Mouse (Mus musculus) E14TG2a.4 (cell line): ENCODE measurements around the gene Prx.

Experiments
- H3K27me3 ChIP-seq: 2 replicates; pipeline ENCODE4 v1.6.1; 2014; ENCODE audit warnings: low read length, control low read depth; ENCODE audit not compliant: insufficient read depth
- H3K36me3 ChIP-seq: 2 replicates; pipeline ENCODE4 v1.6.1; 2014; ENCODE audit warnings: low read length, control low read depth; ENCODE audit not compliant: insufficient read depth
- H3K4me1 ChIP-seq: replicated peaks from 2 replicates; pipeline ENCODE4 v1.6.1; 2014; ENCODE audit warnings: low read depth, low read length, control low read depth
- H3K4me3 ChIP-seq: replicated peaks from 2 replicates; pipeline ENCODE4 v1.5.1; 2014; ENCODE audit warnings: mild to moderate bottlenecking, low read length
- H3K9me3 ChIP-seq: 2 replicates; pipeline ENCODE4 v1.6.1; 2014; ENCODE audit warnings: low read length, control low read depth
- CTCF ChIP-seq: conservative IDR thresholded peaks from 2 replicates; pipeline ENCODE4 v1.5.1; 2014; ENCODE audit warnings: low read length
- NANOG ChIP-seq: IDR thresholded peaks from 2 replicates; pipeline ENCODE4 v1.6.1; 2014; ENCODE audit warnings: borderline replicate concordance, low read length, mixed read lengths
- POU5F1 ChIP-seq: IDR thresholded peaks from 2 replicates; pipeline ENCODE4 v1.6.1; 2014; ENCODE audit warnings: low read length, borderline replicate concordance

Prx gene

DNA sequence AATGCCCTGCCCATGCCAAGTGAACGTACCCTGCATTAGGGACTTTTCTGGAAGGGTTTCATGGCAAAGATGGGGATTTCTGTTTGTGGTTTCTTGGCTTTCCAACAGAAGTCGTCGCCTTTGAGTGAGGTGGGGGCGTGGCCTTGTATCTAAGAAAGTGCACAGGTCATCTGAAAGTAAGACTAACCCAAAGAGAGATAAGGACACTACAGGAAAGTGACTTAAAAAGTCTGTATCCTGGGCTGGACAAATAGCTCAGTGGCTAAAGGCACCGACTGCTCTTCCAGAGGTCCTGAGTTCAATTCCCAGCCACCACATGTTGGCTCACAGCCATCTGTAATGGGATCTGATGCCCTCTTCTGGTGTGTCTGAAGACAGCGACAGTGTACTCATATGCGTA is 20.6 kb upstream of the Prx start:
- Histone ChIP-seq H3K4me3 (no peak overlapping the region), H3K9me3 (no peaks in the 10 kb centered on the region), H3K27me3 (no peaks in the 10 kb centered on the region), H3K36me3 (peaks cover 34% of the 10 kb centered on the region), H3K4me1 (peaks cover 70% of the 10 kb centered on the region)
- no peak for TF ChIP-seq CTCF
- no peak for TF ChIP-seq POU5F1
- TF ChIP-seq NANOG, result no peak

GRCm38 (mm10) chr7:27479750-27480149 is 19.4 kb upstream of the Prx start:
- Histone ChIP-seq H3K27me3 (no peaks in the 10 kb centered on the region), H3K9me3 (no peaks in the 10 kb centered on the region), H3K4me3 (no peak overlapping the region), H3K36me3 (peaks cover 34% of the 10 kb centered on the region), H3K4me1 (peaks cover 82% of the 10 kb centered on the region)
- TF ChIP-seq CTCF, result no peak

DNA sequence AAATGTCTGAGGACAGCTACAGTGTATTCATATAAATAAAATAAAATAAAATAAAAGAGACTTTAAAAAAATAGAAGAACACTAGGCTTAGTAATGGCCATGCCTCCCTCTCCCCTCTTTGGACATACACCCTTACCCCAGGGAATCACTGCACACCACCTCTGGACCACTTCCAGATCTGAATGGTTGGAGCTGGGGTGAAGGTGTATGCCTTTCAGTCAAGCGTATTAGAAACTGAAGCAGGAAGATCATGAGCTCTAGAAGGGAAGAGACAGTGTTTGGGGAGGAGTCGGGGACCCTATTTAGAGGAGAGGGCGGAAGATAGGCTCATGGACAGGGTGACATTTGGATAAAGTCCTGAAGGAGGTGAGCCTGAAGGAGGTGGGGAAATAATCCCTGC is 18.6 kb upstream of the Prx start:
- Histone ChIP-seq H3K36me3 (peaks cover 32% of the 10 kb centered on the region), H3K27me3 (no peaks in the 10 kb centered on the region), H3K4me3 (0 out of 2 replicates have a peak overlapping the region, but pooled peaks have one; percentile 32), H3K9me3 (no peaks in the 10 kb centered on the region), H3K4me1 (peaks cover 84% of the 10 kb centered on the region)
- no peak for TF ChIP-seq NANOG

GRCm38 (mm10) chr7:27480927-27481626 is 18.0 kb upstream of the Prx start:
- H3K36me3 ChIP-seq, result peaks cover 27% of the 10 kb centered on the region
- peak overlapping the region; percentile 43 for H3K4me3 ChIP-seq
- no peaks in the 10 kb centered on the region for H3K27me3 ChIP-seq
- no peak for TF ChIP-seq POU5F1
- no peak for TF ChIP-seq CTCF
- no peak for TF ChIP-seq NANOG
- peaks cover 84% of the 10 kb centered on the region for H3K4me1 ChIP-seq
- no peaks in the 10 kb centered on the region for H3K9me3 ChIP-seq

DNA sequence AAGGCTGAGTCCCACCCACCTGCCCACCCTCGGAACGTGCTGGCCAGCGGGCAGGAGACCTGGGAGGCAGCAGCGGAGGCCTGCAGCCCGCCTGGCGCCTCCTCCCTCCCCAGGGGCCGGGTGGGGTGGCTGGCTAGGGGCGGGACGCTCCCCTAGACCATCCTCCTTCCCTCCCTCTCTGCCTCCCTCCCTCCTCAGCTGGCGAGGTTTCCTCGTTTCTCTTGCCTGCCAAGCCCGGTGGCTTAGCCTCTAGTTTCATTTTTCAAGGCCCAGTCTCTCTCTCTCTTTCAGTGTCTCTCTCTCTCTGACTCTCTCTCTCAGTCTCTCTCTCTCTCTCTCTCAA is 17.5 kb upstream of the Prx start:
- H3K9me3 ChIP-seq, result no peaks in the 10 kb centered on the region
- TF ChIP-seq POU5F1, result no peak
- TF ChIP-seq CTCF, result no peak
- TF ChIP-seq NANOG, result no peak
- peak overlapping the region; percentile 43 for H3K4me3 ChIP-seq
- H3K36me3 ChIP-seq, result peaks cover 22% of the 10 kb centered on the region
- peaks cover 83% of the 10 kb centered on the region for H3K4me1 ChIP-seq
- no peaks in the 10 kb centered on the region for H3K27me3 ChIP-seq

DNA sequence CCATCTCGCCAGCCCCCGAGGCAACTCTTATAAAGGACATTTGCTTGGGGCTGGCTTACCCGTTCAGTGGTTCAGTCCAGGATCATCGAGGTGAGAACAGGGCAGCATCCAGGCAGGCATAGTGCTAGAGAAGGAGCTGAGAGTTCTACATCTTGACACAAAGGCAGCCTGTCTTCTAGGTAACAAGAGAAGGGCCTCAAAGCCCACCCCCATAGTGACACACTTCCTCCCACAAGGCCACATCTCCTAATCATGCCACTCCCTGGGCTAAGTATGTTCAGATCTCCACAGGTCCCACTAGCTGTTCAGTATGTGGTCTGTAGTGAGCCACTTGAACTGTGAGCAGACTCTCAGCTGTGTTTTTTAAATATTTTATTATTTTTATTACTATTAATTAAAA is 15.3 kb upstream of the Prx start:
- 0 out of 2 replicates have a peak, but pooled peaks cover 3% of the 10 kb centered on the region for H3K36me3 ChIP-seq
- TF ChIP-seq CTCF (no peak), NANOG (no peak), POU5F1 (no peak)
- peaks cover 73% of the 10 kb centered on the region for H3K4me1 ChIP-seq
- peak overlapping the region; percentile 49 for H3K4me3 ChIP-seq
- H3K27me3 ChIP-seq, result no peaks in the 10 kb centered on the region
- no peaks in the 10 kb centered on the region for H3K9me3 ChIP-seq

GRCm38 (mm10) chr7:27486102-27486769 is 12.9 kb upstream of the Prx start:
- Histone ChIP-seq H3K27me3 (no peaks in the 10 kb centered on the region), H3K9me3 (no peaks in the 10 kb centered on the region), H3K4me3 (peak overlapping the region; percentile 69), H3K4me1 (peaks cover 74% of the 10 kb centered on the region), H3K36me3 (peaks cover 13% of the 10 kb centered on the region)
- no peak for TF ChIP-seq CTCF
- TF ChIP-seq NANOG, result no peak
- TF ChIP-seq POU5F1, result no peak

DNA sequence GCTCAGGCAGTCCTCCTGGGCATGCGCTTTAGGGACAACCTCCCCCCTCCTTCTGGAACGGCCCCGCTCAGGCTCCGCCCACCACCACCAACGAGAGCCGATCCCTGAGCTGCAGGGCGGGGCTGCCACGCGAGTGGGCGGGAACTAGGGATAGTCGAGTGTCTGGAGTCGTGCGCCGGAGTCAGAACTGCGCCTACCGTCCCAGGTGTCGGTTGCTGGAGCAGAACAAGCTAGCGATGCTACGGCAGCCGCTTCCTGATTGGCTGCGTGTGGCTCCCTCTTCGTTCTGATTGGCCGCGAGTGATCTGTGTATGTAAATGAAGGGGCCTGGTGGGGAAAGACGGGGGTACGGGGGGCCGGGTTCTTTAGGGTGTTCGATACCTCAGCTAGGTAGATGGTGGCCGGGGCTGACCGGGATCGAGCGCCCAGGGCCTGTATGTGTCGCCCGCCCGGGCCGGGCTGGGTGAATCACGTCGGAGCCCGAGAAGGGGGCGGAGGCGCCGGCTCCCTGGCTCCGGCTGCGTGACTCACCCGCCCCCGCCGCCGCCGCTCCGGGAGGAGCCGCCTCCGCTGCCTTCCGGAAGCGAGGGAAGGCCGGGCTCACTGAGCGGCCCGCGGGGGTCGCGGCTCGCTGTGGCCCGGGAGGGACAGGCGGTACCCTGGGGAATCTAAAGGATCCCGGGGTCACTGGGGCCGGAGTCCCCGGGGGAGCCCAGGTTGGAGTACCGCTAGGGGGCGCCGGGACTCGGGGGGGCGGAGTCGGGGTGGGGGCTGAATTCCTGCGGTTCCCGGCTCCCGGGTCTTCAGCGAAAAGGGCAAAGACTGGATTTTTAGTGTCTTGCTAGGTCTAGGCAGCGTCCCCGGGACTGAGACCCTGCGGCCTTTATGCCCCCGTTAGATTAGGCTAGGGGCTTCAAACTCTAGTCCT is 12.1 kb upstream of the Prx start, which contains the start of gene Sertad1:
TSS of gene Sertad1 (plus strand) at position 141 of the 928 bp plus-strand sequence.
- H3K27me3 ChIP-seq, result no peaks in the 10 kb centered on the region
- H3K4me3 ChIP-seq, result peak within 1 kb of the TSS; percentile 95
- peaks cover 13% of the 10 kb centered on the region for H3K36me3 ChIP-seq
- TF ChIP-seq CTCF, result peak; percentile 31
- TF ChIP-seq NANOG, result peak; percentile 16; the same call in 1 of the 2 replicates
- no peak for TF ChIP-seq POU5F1
- no peaks in the 10 kb centered on the region for H3K9me3 ChIP-seq
- peaks cover 77% of the 10 kb centered on the region for H3K4me1 ChIP-seq
